Mouse (Mus musculus) embryonic facial prominence, embryonic 11.5 days (tissue): Measurements from ENCODE around the gene H3f3b. TPM values are rescaled to one million over a fixed set of nuclear protein-coding genes. Genes with fewer than 3 reads are reported as not detected.

ENCODE experiments used
- ATAC-seq: fragments of 200-750 bp; cut with Nextera tagmentation; replicated peaks from 2 replicates; pipeline ENCODE4 v1.8.0; 2017; ENCODE audit warnings: low read depth; ENCODE audit not compliant: insufficient number of reproducible peaks, low FRiP score, low TSS enrichment
- DNase-seq: peaks from one replicate; pipeline ENCODE4 v3.0.0-alpha.2; 2015; ENCODE audit warnings: low spot score
- H3K27ac ChIP-seq: fragments of 300-500 bp; sonication (generic); replicated peaks from 2 replicates; pipeline ENCODE4 v1.5.1; 2014; ENCODE audit warnings: mild to moderate bottlenecking, low read depth, low read length, control low read depth
- H3K27me3 ChIP-seq: fragments of 300-500 bp; sonication (generic); 2 replicates; pipeline ENCODE4 v1.6.1; 2014; ENCODE audit warnings: mild to moderate bottlenecking, low read length, moderate library complexity, mixed read lengths; ENCODE audit not compliant: control insufficient read depth, insufficient read depth
- H3K36me3 ChIP-seq: fragments of 300-500 bp; sonication (generic); replicated peaks from 2 replicates; pipeline ENCODE4 v1.6.1; 2014; ENCODE audit warnings: low read depth, mild to moderate bottlenecking, low read length, moderate library complexity, mixed read lengths; ENCODE audit not compliant: control insufficient read depth, insufficient read depth
- H3K4me1 ChIP-seq: fragments of 300-500 bp; sonication (generic); 2 replicates; pipeline ENCODE4 v1.6.1; 2014; ENCODE audit warnings: low read length, mixed read lengths; ENCODE audit not compliant: control insufficient read depth, insufficient read depth
- H3K4me2 ChIP-seq: fragments of 300-500 bp; sonication (generic); 2 replicates; pipeline ENCODE4 v1.6.1; 2014; ENCODE audit warnings: low read depth, mild to moderate bottlenecking, control low read depth, low read length, moderate library complexity
- H3K4me3 ChIP-seq: fragments of 300-500 bp; sonication (generic); 2 replicates; pipeline ENCODE4 v1.5.1; 2014; ENCODE audit warnings: low read depth, low read length, control low read depth
- H3K9ac ChIP-seq: fragments of 300-500 bp; sonication (generic); replicated peaks from 2 replicates; pipeline ENCODE4 v1.6.1; 2014; ENCODE audit warnings: mild to moderate bottlenecking, control low read depth, low read length
- H3K9me3 ChIP-seq: fragments of 300-500 bp; sonication (generic); replicated peaks from 2 replicates; pipeline ENCODE4 v1.6.1; 2016; ENCODE audit warnings: mild to moderate bottlenecking, low read length, inconsistent platforms, mixed read lengths; ENCODE audit not compliant: control insufficient read depth
- WGBS: fragments of 180-500 bp; shearing (Covaris S2); extraction: QIAGEN DNeasy Blood & Tissue Kit; methylation state at CpG from one replicate; pipeline ENCODE4 v1.1.7; 2014; 5-methylcytosine and 5-hydroxymethylcytosine counted together
- polyA plus RNA-seq: library from polyadenylated mRNA; unstranded; fragments of >200 nt; fragmentation: Nextera tagmentation; extraction: Ambion mirVana; gene quantifications from 2 replicates; pipeline ENCODE4 v1.2.1, GENCODE M21; 2014

H3f3b gene
- polyA plus RNA-seq, 1 experiment from 2014 or later, result 2,634 TPM

- H3K4me1 ChIP-seq, result no peaks in the 10 kb centered on the region
- H3K27me3 ChIP-seq, result no peaks in the 10 kb centered on the region
- no peaks in the 10 kb centered on the region for H3K9me3 ChIP-seq
- H3K4me2 ChIP-seq, result no peak overlapping the region
- H3K27ac ChIP-seq, result no peak overlapping the region
- no peaks in the 10 kb centered on the region for H3K36me3 ChIP-seq
- no peak overlapping the region for H3K9ac ChIP-seq
- DNase-seq (no peak), ATAC-seq (no peak)
- H3K4me3 ChIP-seq, result 0 out of 2 replicates have a peak overlapping the region, but pooled peaks have one; percentile 3
- WGBS, result 35% methylated on average over 15 of the region's 15 CpGs
Observed at GRCm38 (mm10) chr11:115989686-115990085, 38.1 kb downstream of the H3f3b start.

DNA sequence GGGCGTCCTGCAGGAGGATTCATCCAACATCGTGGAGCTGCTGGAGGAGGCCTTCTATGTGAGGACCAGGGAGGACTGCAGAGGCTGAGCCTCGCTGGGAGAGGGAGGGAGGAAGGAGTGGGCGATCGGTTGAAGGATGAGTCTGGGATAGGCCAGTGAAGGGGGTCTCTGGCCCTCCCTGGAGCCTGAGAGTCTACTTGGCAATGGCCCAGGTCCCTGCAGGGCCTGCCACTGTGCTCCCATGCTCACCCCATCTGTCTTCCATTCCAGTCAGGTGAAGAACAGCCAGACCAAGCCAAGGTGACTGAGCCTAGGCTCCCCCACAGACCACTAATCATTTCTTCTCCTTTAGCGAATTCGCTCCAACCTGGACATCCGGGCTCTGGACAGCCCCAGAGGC, 44.5 kb downstream of the H3f3b start:
- no peak overlapping the region for H3K4me2 ChIP-seq
- no peak for ATAC-seq
- H3K27ac ChIP-seq, result no peak overlapping the region
- H3K4me1 ChIP-seq, result no peaks in the 10 kb centered on the region
- DNase-seq, result no peak
- no peaks in the 10 kb centered on the region for H3K36me3 ChIP-seq
- H3K4me3 ChIP-seq, result no peak overlapping the region
- H3K27me3 ChIP-seq, result no peaks in the 10 kb centered on the region
- no peaks in the 10 kb centered on the region for H3K9me3 ChIP-seq
- no peak overlapping the region for H3K9ac ChIP-seq
- 93% methylated on average over 8 of the region's 8 CpGs for WGBS

DNA sequence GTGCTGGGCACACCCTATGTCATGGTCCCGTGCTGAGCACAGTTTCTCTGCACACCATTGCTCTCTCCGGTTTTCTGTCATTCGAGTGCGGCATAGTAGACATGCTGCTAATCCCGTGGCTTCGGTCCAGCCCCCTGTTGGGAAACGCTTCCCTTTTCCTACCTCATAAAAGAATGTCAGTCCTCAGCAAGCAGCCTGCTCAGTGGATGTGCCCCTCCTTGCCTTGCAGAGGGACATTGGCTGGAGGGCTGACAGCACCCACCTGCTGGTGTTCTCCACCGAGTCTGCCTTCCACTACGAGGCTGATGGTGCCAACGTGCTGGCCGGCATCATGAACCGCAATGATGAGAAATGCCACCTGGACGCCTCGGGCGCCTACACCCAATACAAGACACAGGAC, 45.3 kb downstream of the H3f3b start:
- Histone ChIP-seq H3K9me3 (no peaks in the 10 kb centered on the region), H3K4me2 (no peak overlapping the region), H3K9ac (no peak overlapping the region), H3K27me3 (no peaks in the 10 kb centered on the region), H3K27ac (no peak overlapping the region), H3K4me1 (no peaks in the 10 kb centered on the region), H3K36me3 (no peaks in the 10 kb centered on the region), H3K4me3 (no peak overlapping the region)
- no peak for ATAC-seq
- WGBS, result 94% methylated on average over 15 of the region's 15 CpGs
- no peak for DNase-seq

DNA sequence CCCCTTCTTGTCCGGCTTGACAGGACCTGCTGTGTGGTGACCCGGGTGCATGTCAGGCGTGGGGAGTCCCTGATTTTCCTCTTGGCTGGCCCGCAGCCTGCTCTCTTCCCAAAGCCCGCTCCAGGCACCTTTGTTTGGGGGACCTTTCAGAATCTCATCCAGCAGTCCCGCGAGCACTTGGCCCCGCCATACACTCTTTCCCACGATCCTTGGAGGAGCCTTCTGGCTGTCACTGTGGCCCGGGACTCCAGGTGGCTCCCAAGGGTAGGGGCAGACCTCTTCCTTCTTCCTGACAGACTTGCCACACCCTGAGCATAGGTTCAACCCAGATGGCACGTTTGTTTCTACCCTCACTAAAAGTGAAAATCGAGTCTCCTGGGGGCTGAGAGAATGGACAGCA, 52.2 kb downstream of the H3f3b start:
- H3K27ac ChIP-seq, result no peak overlapping the region
- H3K4me1 ChIP-seq, result no peaks in the 10 kb centered on the region; the same call in 1 of the 2 replicates
- DNase-seq (no peak), ATAC-seq (no peak)
- H3K4me3 ChIP-seq, result no peak overlapping the region
- H3K36me3 ChIP-seq, result no peaks in the 10 kb centered on the region
- H3K27me3 ChIP-seq, result peaks cover 29% of the 10 kb centered on the region
- no peak overlapping the region; the same call in 1 of the 2 replicates for H3K4me2 ChIP-seq
- no peak overlapping the region for H3K9ac ChIP-seq
- 35% methylated on average over 12 of the region's 12 CpGs for WGBS
- H3K9me3 ChIP-seq, result no peaks in the 10 kb centered on the region

GRCm38 (mm10) chr11:115975083-115975420, 52.7 kb downstream of the H3f3b start:
- H3K27me3 ChIP-seq, result peaks cover 29% of the 10 kb centered on the region
- no peaks in the 10 kb centered on the region for H3K36me3 ChIP-seq
- H3K4me1 ChIP-seq, result no peaks in the 10 kb centered on the region; the same call in 1 of the 2 replicates
- H3K9ac ChIP-seq, result peak overlapping the region; percentile 19; the same call in 1 of the 2 replicates
- 2% methylated on average over 18 of the region's 18 CpGs for WGBS
- H3K9me3 ChIP-seq, result no peaks in the 10 kb centered on the region
- peak overlapping the region; percentile 71 for H3K4me2 ChIP-seq
- H3K4me3 ChIP-seq, result peak overlapping the region; percentile 36
- H3K27ac ChIP-seq, result no peak overlapping the region
- no peak for DNase-seq
- ATAC-seq, result no peak

GRCm38 (mm10) chr11:115974309-115975082, 53.3 kb downstream of the H3f3b start, which contains the start of gene Itgb4:
Gene Itgb4 (plus strand): TSS chr11:115974709.
- Histone ChIP-seq H3K27ac (no peak within 1 kb of the TSS), H3K4me1 (no peaks in the 10 kb centered on the region; the same call in 1 of the 2 replicates), H3K4me3 (peak within 1 kb of the TSS; percentile 36), H3K9ac (peak within 1 kb of the TSS; percentile 37; the same call in 1 of the 2 replicates), H3K9me3 (no peaks in the 10 kb centered on the region), H3K27me3 (peaks cover 29% of the 10 kb centered on the region), H3K36me3 (no peaks in the 10 kb centered on the region), H3K4me2 (peak within 1 kb of the TSS; percentile 71)
- peak; percentile 49 for DNase-seq
- 13% methylated on average over 42 of the region's 58 CpGs for WGBS
- no peak for ATAC-seq

Other genes with a start within 250 kb of the H3f3b start
- gene Caskin2, start 214.3 kb downstream of the H3f3b start, polyA plus RNA-seq, result 11.9 TPM in 2 replicates
- gene Tsen54, start 213.2 kb downstream of the H3f3b start, polyA plus RNA-seq, result 19.8 and 22.2 TPM in 2 replicates
- 4.9 and 7.5 TPM in 2 replicates for gene Llgl2, start 203.9 kb downstream of the H3f3b start, polyA plus RNA-seq
- gene Myo15b, start 169.6 kb downstream of the H3f3b start, polyA plus RNA-seq, result 0.07 and 0.31 TPM in 2 replicates
- 1.1 and 1.4 TPM in 2 replicates for gene Smim5, start 128.0 kb downstream of the H3f3b start, polyA plus RNA-seq
- gene Smim6, start 115.9 kb downstream of the H3f3b start, polyA plus RNA-seq, result 0.21 TPM in 1 of 2 replicates, not detected in the other
- gene Sap30bp, start 94.7 kb downstream of the H3f3b start, polyA plus RNA-seq, result 49.8 and 59.4 TPM in 2 replicates
- gene Recql5, start 94.5 kb downstream of the H3f3b start, polyA plus RNA-seq, result 14.2 and 15.3 TPM in 2 replicates
- gene Itgb4, start 53.3 kb downstream of the H3f3b start, polyA plus RNA-seq, result 0.83 and 0.85 TPM in 2 replicates
- gene Galk1, start 15.2 kb downstream of the H3f3b start, polyA plus RNA-seq, result 113 and 125 TPM in 2 replicates
- gene Unk, start 2.4 kb upstream of the H3f3b start, polyA plus RNA-seq, result 21.2 and 21.7 TPM in 2 replicates
- 0.71 and 1.2 TPM in 2 replicates for gene Unc13d, start 50.0 kb upstream of the H3f3b start, polyA plus RNA-seq
- 47.0 and 49.6 TPM in 2 replicates for gene Wbp2, start 59.0 kb upstream of the H3f3b start, polyA plus RNA-seq
- 3.4 and 4.5 TPM in 2 replicates for gene Trim47, start 99.2 kb upstream of the H3f3b start, polyA plus RNA-seq
- 1.2 and 1.8 TPM in 2 replicates for gene Trim65, start 103.2 kb upstream of the H3f3b start, polyA plus RNA-seq
- gene Mrpl38, start 110.9 kb upstream of the H3f3b start, polyA plus RNA-seq, result 101 and 102 TPM in 2 replicates
- 20.3 and 25.9 TPM in 2 replicates for gene Fbf1, start 140.2 kb upstream of the H3f3b start, polyA plus RNA-seq
- 54.7 and 59.2 TPM in 2 replicates for gene Ten1, start 170.9 kb upstream of the H3f3b start, polyA plus RNA-seq
- 22.1 and 22.4 TPM in 2 replicates for gene Acox1, start 171.1 kb upstream of the H3f3b start, polyA plus RNA-seq
- gene Evpl, start 210.1 kb upstream of the H3f3b start, polyA plus RNA-seq, result 0.73 and 0.88 TPM in 2 replicates
- 78.7 and 80.5 TPM in 2 replicates for gene Srp68, start 246.3 kb upstream of the H3f3b start, polyA plus RNA-seq